Mouse (Mus musculus) midbrain, postnatal 0 days (tissue): ENCODE results near the gene Arl15. TPM values are rescaled to one million over a fixed set of nuclear protein-coding genes. Genes with fewer than 3 reads are reported as not detected.

ENCODE experiments used
- ATAC-seq: fragments of 200-750 bp; cut with Nextera tagmentation; 2 replicates; pipeline ENCODE4 v1.8.0; 2017; ENCODE audit warnings: moderate number of reproducible peaks, mild to moderate bottlenecking, moderate TSS enrichment, moderate library complexity; ENCODE audit not compliant: low FRiP score
- DNase-seq: peaks from one replicate; pipeline ENCODE4 v3.0.0-alpha.2; 2015; ENCODE audit warnings: low spot score
- H3K27ac ChIP-seq: fragments of 300-500 bp; sonication (generic); 2 replicates; pipeline ENCODE4 v1.5.1; 2014; ENCODE audit warnings: low read depth, mild to moderate bottlenecking, low read length, mixed read lengths
- H3K27me3 ChIP-seq: fragments of 300-500 bp; sonication (generic); 2 replicates; pipeline ENCODE4 v1.6.1; 2014; ENCODE audit warnings: low read length, control low read depth, mixed read lengths; ENCODE audit not compliant: insufficient read depth
- H3K36me3 ChIP-seq: fragments of 300-500 bp; sonication (generic); 2 replicates; pipeline ENCODE4 v1.6.1; 2014; ENCODE audit warnings: low read length, control low read depth, mixed read lengths; ENCODE audit not compliant: insufficient read depth
- H3K4me1 ChIP-seq: fragments of 300-500 bp; sonication (generic); 2 replicates; pipeline ENCODE4 v1.6.1; 2014; ENCODE audit warnings: mild to moderate bottlenecking, control low read depth, antibody characterized with exemption, low read length, mixed read lengths; ENCODE audit not compliant: insufficient read depth
- H3K4me2 ChIP-seq: fragments of 300-500 bp; sonication (generic); 2 replicates; pipeline ENCODE4 v1.6.1; 2014; ENCODE audit warnings: low read depth, mild to moderate bottlenecking, low read length, mixed read lengths; ENCODE audit not compliant: poor library complexity, severe bottlenecking
- H3K4me3 ChIP-seq: fragments of 300-500 bp; sonication (generic); 2 replicates; pipeline ENCODE4 v1.5.1; 2014; ENCODE audit warnings: low read depth, mild to moderate bottlenecking, low read length, moderate library complexity
- H3K9ac ChIP-seq: fragments of 300-500 bp; sonication (generic); replicated peaks from 2 replicates; pipeline ENCODE4 v1.6.1; 2014; ENCODE audit warnings: mild to moderate bottlenecking, low read length, moderate library complexity, mixed read lengths; ENCODE audit not compliant: poor library complexity, severe bottlenecking
- H3K9me3 ChIP-seq: fragments of 300-500 bp; sonication (generic); 2 replicates; pipeline ENCODE4 v1.6.1; 2016; ENCODE audit warnings: low read length, control low read depth
- CTCF ChIP-seq: IDR thresholded peaks from 2 replicates; pipeline ENCODE4 v1.5.1; 2016; ENCODE audit warnings: antibody characterized with exemption, mild to moderate bottlenecking
- WGBS: fragments of 180-500 bp; shearing (Covaris S2); extraction: QIAGEN DNeasy Blood & Tissue Kit; methylation state at CpG from one replicate; pipeline ENCODE4 v1.1.7; 2014; 5-methylcytosine and 5-hydroxymethylcytosine counted together
- polyA plus RNA-seq: library from polyadenylated mRNA; unstranded; fragments of >200 nt; fragmentation: Nextera tagmentation; extraction: Ambion mirVana; gene quantifications from 2 replicates; pipeline ENCODE4 v1.2.1, GENCODE M21; 2015
- total RNA-seq: library from RNA; depleted of rRNA; stranded (reverse); fragments of >200 nt; gene quantifications from 2 replicates; pipeline ENCODE4 v1.2.3, GENCODE M21; 2014

Gene Arl15
- total and polyA plus RNA-seq, 2 experiments from 2014 or later: 16.8 to 54.8 TPM

DNA sequence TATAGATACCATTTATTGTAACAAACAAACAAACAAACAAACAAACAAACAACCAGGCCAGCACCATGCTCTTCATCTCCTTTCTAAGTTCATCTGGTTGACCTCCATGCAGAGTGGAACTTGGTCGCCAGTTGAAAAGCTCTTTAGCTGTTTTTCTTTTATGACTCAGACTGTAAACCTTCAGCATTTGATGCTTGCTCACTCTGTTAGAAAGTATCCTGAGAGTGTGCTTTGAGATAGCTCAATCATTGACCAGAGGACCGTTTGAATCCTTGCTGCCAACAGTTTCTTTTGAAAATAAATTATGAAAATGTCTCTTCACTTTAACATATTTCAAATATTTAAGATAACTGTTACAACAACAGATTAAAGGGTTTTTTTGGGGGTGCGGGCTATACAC is 103.2 kb downstream of the Arl15 start:
- no peak for TF ChIP-seq CTCF
- H3K27me3 ChIP-seq: no peaks in the 10 kb centered on the region
- H3K36me3 ChIP-seq: no peaks in the 10 kb centered on the region
- no peaks in the 10 kb centered on the region for H3K4me1 ChIP-seq
- H3K9ac ChIP-seq: no peak overlapping the region
- no peak overlapping the region for H3K27ac ChIP-seq
- no peaks in the 10 kb centered on the region for H3K9me3 ChIP-seq
- DNase-seq: no peak
- no peak overlapping the region for H3K4me2 ChIP-seq
- H3K4me3 ChIP-seq: no peak overlapping the region
- no peak for ATAC-seq
- WGBS: 93% methylated on average over 3 of the region's 3 CpGs

DNA sequence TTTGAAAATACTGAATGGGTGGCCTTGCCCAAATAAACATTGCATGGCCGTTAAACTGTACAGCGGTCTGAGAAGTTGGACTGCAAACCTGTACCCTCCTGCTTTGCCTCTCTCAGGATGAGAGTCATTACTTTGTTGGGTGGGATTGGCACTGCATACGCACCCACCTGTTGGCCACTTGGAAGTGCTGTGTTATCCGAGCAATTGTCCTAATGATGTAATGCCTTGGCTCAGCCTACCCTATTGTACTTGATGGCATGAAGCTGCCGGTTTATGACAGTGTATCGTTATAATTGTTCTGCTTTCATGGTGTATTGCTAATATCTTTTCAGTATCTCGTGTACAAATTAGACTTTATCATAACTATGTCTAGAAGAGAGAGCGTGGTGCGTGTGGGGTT is 103.6 kb downstream of the Arl15 start:
- Histone ChIP-seq H3K4me3 (no peak overlapping the region), H3K27me3 (no peaks in the 10 kb centered on the region), H3K36me3 (no peaks in the 10 kb centered on the region), H3K4me2 (no peak overlapping the region), H3K9me3 (no peaks in the 10 kb centered on the region), H3K9ac (no peak overlapping the region), H3K27ac (no peak overlapping the region), H3K4me1 (no peaks in the 10 kb centered on the region)
- DNase-seq (no peak), ATAC-seq (no peak)
- WGBS: 90% methylated on average over 9 of the region's 9 CpGs
- no peak for TF ChIP-seq CTCF

DNA sequence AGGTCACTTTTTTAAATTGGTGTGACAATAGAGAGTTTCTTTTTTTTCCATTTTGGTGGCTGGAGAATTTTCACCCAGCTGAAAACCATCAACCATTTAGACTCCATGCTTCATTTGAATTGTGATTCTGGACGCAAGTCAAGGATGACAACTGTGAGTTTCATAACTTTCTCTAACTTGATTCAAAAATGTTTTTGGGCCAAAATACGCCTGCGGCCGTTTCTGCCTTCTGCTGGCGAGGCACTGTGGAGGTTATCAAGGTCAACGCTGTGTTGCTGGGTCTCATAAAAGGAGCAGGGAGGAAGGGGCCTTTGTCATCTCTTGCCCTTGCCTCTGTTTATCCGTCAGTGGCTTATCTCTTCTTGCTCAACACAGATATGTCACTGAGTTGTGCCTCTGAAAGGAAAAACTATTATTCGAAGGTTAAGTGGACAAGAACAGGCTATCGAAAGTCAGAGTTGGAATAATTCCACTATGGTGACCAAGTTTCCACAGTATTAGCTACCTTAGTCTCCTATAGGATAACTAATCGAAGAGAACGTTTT is 106.8 kb downstream of the Arl15 start:
- Histone ChIP-seq H3K27me3 (no peaks in the 10 kb centered on the region), H3K9me3 (no peaks in the 10 kb centered on the region), H3K4me2 (no peak overlapping the region), H3K4me1 (no peaks in the 10 kb centered on the region), H3K4me3 (no peak overlapping the region), H3K9ac (no peak overlapping the region), H3K36me3 (no peaks in the 10 kb centered on the region), H3K27ac (no peak overlapping the region)
- no peak for TF ChIP-seq CTCF
- WGBS: 94% methylated on average over 11 of the region's 11 CpGs
- no peak for ATAC-seq
- no peak for DNase-seq

GRCm38 (mm10) chr13:113903255-113903654 is 109.0 kb downstream of the Arl15 start:
- H3K9me3 ChIP-seq: no peaks in the 10 kb centered on the region
- WGBS: 93% methylated on average over 6 of the region's 6 CpGs
- H3K4me2 ChIP-seq: no peak overlapping the region
- no peak overlapping the region for H3K4me3 ChIP-seq
- ATAC-seq (no peak), DNase-seq (no peak)
- no peaks in the 10 kb centered on the region for H3K27me3 ChIP-seq
- no peak overlapping the region for H3K27ac ChIP-seq
- H3K4me1 ChIP-seq: no peaks in the 10 kb centered on the region
- TF ChIP-seq CTCF: no peak
- no peaks in the 10 kb centered on the region for H3K36me3 ChIP-seq
- no peak overlapping the region for H3K9ac ChIP-seq

GRCm38 (mm10) chr13:113911986-113912519 is 117.7 kb downstream of the Arl15 start:
- Histone ChIP-seq H3K27me3 (no peaks in the 10 kb centered on the region), H3K36me3 (no peaks in the 10 kb centered on the region), H3K4me1 (no peaks in the 10 kb centered on the region), H3K9ac (no peak overlapping the region), H3K9me3 (no peaks in the 10 kb centered on the region), H3K27ac (no peak overlapping the region), H3K4me2 (no peak overlapping the region), H3K4me3 (no peak overlapping the region)
- ATAC-seq: no peak; the same call in 1 of the 2 replicates
- TF ChIP-seq CTCF: no peak
- 35% methylated on average over 11 of the region's 11 CpGs for WGBS
- DNase-seq: no peak

DNA sequence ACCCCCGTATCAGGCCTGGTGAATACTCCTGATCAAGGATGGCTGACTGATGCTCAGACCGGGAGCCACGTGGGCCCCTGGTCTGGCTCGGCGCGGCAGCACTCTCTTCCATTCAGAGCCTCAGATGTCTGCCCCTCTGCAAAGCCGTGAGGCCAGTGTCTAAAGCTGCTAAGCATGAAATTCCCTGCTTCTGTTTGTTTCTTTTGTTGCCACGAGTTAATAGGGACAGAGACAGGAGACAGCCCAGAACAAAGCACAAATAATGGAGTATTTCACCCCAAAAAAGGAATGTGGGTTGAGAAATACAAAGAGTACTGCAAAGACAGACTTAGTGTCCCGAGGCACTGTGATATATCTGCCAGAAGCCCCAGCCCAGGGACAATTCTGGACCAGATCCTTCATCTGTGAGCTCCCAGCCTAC is 120.3 kb downstream of the Arl15 start:
- H3K9me3 ChIP-seq: no peaks in the 10 kb centered on the region
- no peak overlapping the region for H3K4me2 ChIP-seq
- ATAC-seq (no peak), DNase-seq (no peak)
- H3K27ac ChIP-seq: no peak overlapping the region
- H3K9ac ChIP-seq: no peak overlapping the region
- TF ChIP-seq CTCF: no peak
- 18% methylated on average over 9 of the region's 9 CpGs for WGBS
- no peaks in the 10 kb centered on the region for H3K36me3 ChIP-seq
- H3K4me1 ChIP-seq: no peaks in the 10 kb centered on the region
- no peak overlapping the region for H3K4me3 ChIP-seq
- H3K27me3 ChIP-seq: no peaks in the 10 kb centered on the region
